Mouse (Mus musculus) fat pad, adult 2 months (tissue): ENCODE measurements around the gene Hspa5.
"Not testable (repeated sequence)": the region's sequence is repeated elsewhere in the genome, so short reads cannot be mapped to it uniquely, and the experiment has no call there.

Source experiments
- DNase-seq: peaks from one replicate; pipeline ENCODE4 v3.0.0-alpha.2; 2011; ENCODE audit warnings: low read depth, low spot score; ENCODE audit errors: extremely low read depth

The Hspa5 gene

DNA sequence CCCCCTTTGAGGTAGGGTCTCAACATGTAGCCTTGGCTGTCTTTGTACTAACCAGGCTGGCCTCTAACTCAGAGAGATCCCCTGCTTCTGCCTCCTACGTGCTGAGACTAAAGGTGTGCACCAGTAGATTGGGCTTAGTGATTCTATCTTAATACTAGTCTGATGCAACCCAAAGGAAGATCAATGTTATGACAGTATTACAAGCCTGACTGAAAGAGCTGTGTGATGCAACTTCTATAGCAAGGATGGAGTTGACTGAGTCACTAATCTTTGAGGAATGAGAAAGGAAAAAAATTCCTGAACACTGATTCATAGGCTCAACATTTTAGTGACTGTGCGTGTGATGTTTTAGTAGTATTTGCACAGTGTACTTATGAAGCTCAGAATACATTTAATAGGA, 1.7 kb upstream of the Hspa5 start:
- peak; percentile 54 for DNase-seq

- no peak for DNase-seq
Observed at GRCm38 (mm10) chr2:34770951-34771350, 819 bp upstream of the Hspa5 start.

- no peak for DNase-seq
Observed at GRCm38 (mm10) chr2:34772252-34773235, 774 bp downstream of the Hspa5 start.

- DNase-seq, result no peak
Observed at GRCm38 (mm10) chr2:34773673-34774072, 1.9 kb downstream of the Hspa5 start.

DNA sequence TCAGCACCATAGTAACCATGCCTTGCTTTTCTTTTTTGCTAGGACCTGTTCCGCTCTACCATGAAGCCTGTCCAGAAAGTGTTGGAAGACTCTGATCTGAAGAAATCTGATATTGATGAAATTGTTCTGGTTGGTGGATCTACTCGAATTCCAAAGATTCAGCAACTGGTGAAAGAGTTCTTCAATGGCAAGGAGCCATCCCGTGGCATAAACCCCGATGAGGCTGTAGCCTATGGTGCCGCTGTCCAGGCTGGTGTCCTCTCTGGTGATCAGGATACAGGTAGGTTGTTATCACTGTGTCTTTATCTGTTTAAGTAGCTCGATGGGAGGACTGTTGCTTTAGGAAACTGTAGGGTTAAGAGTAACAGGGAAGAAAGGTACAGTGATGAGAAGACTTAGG, 2.7 kb downstream of the Hspa5 start:
- no peak for DNase-seq

DNA sequence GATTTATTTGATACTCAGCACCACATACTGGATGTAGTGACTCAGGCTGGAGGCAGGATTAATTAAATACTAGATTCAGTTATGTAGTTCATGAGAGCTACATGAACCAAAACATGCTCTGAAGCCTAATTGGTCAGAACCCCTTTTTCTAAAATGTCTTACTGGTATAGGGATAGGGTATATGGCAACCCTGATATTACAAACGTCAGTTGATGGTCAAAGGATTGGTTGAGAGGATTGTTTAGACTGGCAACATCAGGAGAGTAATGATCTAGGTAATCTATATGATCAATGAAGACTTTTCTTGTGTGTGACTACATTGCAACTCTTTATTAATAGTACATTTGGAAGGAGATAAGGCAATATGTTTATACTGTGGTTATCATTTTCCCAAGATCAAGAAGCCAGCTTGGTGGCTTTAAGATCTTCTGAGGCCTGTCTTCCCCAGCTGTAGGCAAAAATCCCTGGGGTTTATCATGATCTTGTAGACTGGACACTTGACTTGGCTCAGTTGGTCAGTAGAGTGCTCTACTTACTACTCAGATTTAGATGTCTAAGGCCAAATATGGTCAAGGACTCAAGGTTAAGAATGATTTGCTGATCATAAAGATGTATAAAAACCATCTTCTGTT, 5.6 kb downstream of the Hspa5 start:
- no peak for DNase-seq

DNA sequence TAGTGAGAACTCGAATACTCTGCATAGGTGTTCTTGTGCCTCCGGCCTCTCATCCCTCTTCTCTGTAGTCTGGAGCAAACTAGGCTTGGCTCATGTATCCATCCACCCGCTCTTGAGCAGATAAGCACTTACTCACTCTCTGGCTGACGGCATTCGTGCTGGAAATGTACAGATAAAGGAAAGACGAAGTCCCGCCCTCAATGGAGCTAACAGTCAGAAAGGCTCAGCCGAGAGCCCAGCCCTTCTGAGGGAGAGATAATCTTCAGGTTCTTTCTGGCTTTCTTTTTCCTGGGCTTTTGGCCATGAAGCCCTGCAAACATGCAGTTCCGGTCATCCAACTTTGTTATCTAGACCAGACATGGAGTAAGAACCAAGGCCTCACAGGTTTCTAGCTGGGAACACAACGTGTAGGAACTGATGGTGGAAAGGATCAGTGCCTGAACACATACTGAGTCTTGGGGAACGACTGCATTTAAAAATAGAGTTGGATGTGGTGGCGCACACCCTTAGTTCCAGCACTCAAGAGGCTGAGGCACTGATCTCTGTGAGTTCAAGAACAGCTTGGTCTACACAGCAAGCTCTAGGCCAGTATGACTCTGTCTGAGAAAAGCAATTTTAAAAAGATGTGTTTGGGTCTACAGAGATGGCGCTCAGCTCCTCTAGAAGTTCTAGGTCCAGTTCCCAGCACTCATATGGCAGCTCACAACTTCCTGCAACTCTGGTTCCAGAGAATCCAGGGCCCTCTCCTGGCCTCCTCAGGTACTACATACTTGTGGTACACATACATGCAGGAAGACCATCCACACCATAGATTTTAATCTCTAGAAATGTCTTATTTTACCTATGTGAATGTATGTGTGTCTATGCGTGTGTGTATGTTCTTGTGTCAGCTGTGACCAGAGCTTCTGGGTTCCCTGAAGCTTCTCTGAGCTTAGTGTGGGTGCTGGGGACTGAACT, 11.6 kb downstream of the Hspa5 start:
- no peak for DNase-seq

- DNase-seq, result no peak
Observed at GRCm38 (mm10) chr2:34784085-34784484, 12.3 kb downstream of the Hspa5 start.

DNA sequence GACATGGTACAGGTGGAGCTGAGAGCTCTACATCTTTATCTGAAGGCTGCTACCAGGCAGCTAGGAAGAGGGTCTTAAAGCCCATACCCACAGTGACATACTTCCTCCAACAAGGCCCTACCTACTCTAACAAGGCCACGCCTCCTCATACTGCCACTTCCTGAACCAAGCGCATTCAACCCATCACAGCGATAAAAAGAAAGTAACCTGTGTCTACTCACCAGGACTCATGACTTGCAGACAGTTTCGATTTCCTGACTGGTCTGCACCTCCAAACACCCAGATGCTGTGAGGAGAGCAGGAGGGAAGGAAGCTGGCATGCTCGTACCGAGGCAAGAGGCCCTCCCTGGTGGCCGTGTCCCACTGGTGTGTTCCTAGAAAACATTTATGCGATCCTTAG, 18.5 kb downstream of the Hspa5 start:
- DNase-seq, result no peak

GRCm38 (mm10) chr2:34792543-34792942, 20.8 kb downstream of the Hspa5 start:
- DNase-seq, result not testable (repeated sequence)

DNA sequence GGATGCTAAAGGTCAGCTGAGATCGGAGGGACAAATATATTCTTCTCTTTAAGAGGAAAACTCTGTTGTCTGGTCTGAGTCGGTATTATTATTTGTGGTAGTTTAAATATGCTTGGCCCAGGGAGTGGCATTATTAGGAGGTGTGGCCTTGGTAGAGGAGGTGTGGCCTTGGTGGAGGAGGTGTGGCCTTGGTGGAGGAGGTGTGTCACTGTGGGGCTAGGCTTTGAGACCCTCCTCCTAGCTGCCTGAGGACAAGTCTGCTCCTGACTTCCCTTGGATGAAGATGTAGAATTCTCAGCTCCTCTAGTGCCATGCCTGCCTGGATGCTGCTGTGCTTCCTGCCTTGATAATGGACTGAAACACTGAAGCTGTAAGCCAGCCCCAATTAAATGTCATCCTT, 22.7 kb downstream of the Hspa5 start:
- no peak for DNase-seq

- no peak for DNase-seq
Observed at GRCm38 (mm10) chr2:34795426-34795825, 23.7 kb downstream of the Hspa5 start.

GRCm38 (mm10) chr2:34799357-34800256, 27.8 kb downstream of the Hspa5 start, which contains the start of gene Rabepk:
Gene Rabepk (minus strand): TSS chr2:34799912.
- no peak for DNase-seq

DNA sequence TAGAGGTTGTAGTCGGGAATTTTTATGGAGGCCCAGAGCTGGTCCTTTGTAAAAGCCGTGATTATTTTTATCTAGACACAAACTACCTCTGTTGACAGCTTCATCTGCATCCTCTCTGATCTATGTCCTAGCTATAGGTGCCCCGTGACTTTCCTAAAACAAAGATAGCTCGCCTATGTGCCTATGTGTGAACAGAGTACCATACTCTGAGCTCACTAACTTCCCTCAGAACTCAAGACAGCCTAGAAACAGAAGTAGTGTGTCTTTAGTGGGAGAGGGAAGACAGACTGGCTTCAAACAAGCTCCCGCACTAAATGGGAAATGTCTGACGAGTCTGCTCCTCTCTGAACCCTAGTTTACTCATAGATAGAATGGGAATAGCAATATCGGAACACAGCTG, 28.6 kb downstream of the Hspa5 start:
- no peak for DNase-seq

GRCm38 (mm10) chr2:34801516-34802482, 30.0 kb downstream of the Hspa5 start:
- DNase-seq, result peak; percentile 92

DNA sequence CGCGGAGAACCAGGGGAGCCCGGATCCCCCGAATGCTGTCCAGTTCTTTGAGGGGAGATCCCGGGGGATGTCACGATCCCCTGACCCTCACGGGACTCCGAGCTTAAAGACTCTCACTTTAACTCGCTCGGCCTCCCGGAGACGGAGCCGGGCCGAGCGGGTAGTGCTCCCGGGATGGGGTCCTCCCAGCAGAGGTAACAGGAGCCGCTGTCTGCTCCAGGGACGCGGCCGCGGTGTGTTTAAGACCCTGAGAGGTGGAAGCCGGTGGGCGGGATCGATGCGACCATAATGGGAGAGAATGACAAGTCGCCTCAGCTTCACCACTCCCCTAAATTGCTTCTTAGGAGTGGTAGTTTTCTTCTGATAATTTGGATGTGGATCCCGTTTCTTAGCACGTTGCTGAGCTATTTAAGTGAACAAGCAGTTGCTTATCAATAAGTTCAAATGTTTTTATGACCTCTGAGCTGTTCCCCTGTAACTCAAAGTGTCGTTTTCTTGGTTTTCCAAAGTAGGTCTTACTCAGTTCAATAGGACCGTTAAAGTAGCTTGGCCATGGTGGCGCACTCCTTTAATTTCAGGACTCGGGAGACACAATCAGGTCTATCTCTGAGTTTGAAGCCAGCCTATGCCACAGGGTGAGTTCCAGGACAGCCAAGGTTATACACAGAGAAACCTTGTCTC, 30.9 kb downstream of the Hspa5 start:
- DNase-seq, result not testable (repeated sequence)

DNA sequence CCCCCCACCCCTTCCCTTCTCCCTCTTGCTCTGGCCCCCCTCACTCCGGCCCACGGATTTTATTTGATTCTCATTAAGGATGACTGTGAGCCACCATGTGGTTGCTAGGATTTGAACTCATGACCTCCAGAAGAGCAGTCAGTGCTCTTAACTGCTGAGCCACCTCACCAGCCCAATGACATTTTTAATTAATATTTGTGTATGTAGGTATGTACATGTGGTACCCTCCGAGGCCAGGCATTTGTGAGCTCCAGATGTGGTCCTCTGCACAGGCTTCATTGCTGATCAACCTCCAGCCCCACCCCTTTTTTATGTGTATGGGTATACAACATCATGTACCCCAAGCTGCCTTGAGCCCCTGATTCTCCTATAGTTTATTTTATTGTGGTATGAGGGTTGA, 32.0 kb downstream of the Hspa5 start:
- no peak for DNase-seq

GRCm38 (mm10) chr2:34804172-34804571, 32.4 kb downstream of the Hspa5 start:
- no peak for DNase-seq
